In the genomic region with DNA sequence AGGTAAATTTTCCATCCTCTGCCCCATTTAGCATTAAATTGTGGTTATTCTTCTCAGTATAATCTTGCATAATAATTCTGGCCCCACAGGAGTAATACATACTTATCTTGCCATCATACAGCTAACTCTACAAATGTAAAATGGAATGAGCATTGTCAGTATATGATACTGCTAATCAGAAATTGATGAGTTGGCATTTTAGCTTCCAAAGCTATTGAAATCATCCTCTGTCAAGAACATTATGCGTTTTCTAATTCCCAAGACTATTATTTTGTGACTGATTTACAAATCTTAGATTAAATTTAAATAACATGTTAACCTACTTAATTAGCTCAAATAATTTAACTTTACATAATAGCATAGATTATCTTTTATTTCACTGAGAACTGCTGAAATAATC, we compare ENCODE assay signal across 35 mouse cellular contexts.
"Had no signal": no experiment of that assay in that cellular context is flagged by ENCODE, and none has a peak within 500 bp of the region (broad histone marks: within the 10 kb centered on the region; RNA-seq: fewer than 3 reads in every experiment).

No protein-coding gene starts in this region.

- H3K9ac ChIP-seq: heart, embryonic 12.5 days; heart, embryonic 13.5 days; heart, embryonic 15.5 days; hindbrain, embryonic 12.5 days; hindbrain, embryonic 13.5 days; hindbrain, embryonic 14.5 days; hindbrain, embryonic 15.5 days; intestine, embryonic 15.5 days; kidney, embryonic 15.5 days had no signal

- H3K27ac ChIP-seq: heart, embryonic 10.5 days; heart, embryonic 13.5 days; heart, embryonic 15.5 days; hindbrain, embryonic 10.5 days; hindbrain, embryonic 12.5 days; hindbrain, embryonic 13.5 days; hindbrain, embryonic 14.5 days; hindbrain, embryonic 15.5 days; hindbrain, postnatal 0 days; intestine, embryonic 15.5 days; kidney, embryonic 15.5 days; kidney, postnatal 0 days; layer of hippocampus, adult 2 months; left cerebral cortex, adult 2 months had no signal

- H3K4me3 ChIP-seq: heart, embryonic 10.5 days; heart, embryonic 12.5 days; heart, embryonic 13.5 days; heart, embryonic 15.5 days; hindbrain, embryonic 10.5 days; hindbrain, embryonic 12.5 days; hindbrain, embryonic 13.5 days; hindbrain, embryonic 15.5 days; intestine, embryonic 15.5 days; kidney, embryonic 15.5 days; layer of hippocampus, adult 2 months; left cerebral cortex, adult 2 months had no signal

- H3K4me1 ChIP-seq: heart, embryonic 10.5 days; heart, embryonic 12.5 days; heart, embryonic 13.5 days; heart, embryonic 15.5 days; hindbrain, embryonic 10.5 days; hindbrain, embryonic 12.5 days; hindbrain, embryonic 13.5 days; hindbrain, embryonic 15.5 days; intestine, embryonic 15.5 days; kidney, embryonic 15.5 days had no signal

- H3K4me2 ChIP-seq: heart, embryonic 11.5 days; heart, embryonic 12.5 days; heart, embryonic 13.5 days; heart, embryonic 15.5 days; hindbrain, embryonic 12.5 days; hindbrain, embryonic 13.5 days; hindbrain, embryonic 14.5 days; hindbrain, embryonic 15.5 days; intestine, embryonic 15.5 days; kidney, embryonic 15.5 days had no signal

- H3K36me3 ChIP-seq: heart, embryonic 10.5 days; heart, embryonic 12.5 days; heart, embryonic 13.5 days; heart, embryonic 15.5 days; hindbrain, embryonic 10.5 days; hindbrain, embryonic 12.5 days; hindbrain, embryonic 13.5 days; hindbrain, embryonic 15.5 days; intestine, embryonic 15.5 days; kidney, embryonic 15.5 days had no signal

- ATAC-seq: hindbrain, embryonic 16.5 days; hindbrain, postnatal 0 days; inflammation-experienced regulatory T-cells, adult 6 months; intestine, embryonic 15.5 days; intestine, embryonic 16.5 days; intestine, postnatal 0 days had no signal

- DNase-seq: heart, postnatal 10 days; heart, postnatal 14 days; heart, postnatal 36 days; heart, postnatal 4 days; kidney, adult 11 months; kidney, adult 18-20 months; kidney, adult 2 months; kidney, adult 8-10 months; kidney, adult 9 months; kidney, postnatal 10 days; kidney, postnatal 14 days; kidney, postnatal 25 days; kidney, postnatal 36 days; kidney, postnatal 4 days; layer of hippocampus, postnatal 36 days had no signal

- H3K9me3 ChIP-seq: heart, embryonic 10.5 days; heart, embryonic 12.5 days; heart, embryonic 13.5 days; heart, embryonic 15.5 days; hindbrain, embryonic 10.5 days; hindbrain, embryonic 12.5 days; hindbrain, embryonic 13.5 days; hindbrain, embryonic 15.5 days; intestine, embryonic 15.5 days; kidney, embryonic 15.5 days had no signal

- H3K27me3 ChIP-seq: heart, embryonic 12.5 days; heart, embryonic 13.5 days; heart, embryonic 15.5 days; hindbrain, embryonic 12.5 days; hindbrain, embryonic 13.5 days; hindbrain, embryonic 15.5 days; intestine, embryonic 15.5 days; kidney, embryonic 15.5 days had no signal
